Mouse (Mus musculus): ENCODE measurements around the gene Clec4f.

The Clec4f gene

DNA sequence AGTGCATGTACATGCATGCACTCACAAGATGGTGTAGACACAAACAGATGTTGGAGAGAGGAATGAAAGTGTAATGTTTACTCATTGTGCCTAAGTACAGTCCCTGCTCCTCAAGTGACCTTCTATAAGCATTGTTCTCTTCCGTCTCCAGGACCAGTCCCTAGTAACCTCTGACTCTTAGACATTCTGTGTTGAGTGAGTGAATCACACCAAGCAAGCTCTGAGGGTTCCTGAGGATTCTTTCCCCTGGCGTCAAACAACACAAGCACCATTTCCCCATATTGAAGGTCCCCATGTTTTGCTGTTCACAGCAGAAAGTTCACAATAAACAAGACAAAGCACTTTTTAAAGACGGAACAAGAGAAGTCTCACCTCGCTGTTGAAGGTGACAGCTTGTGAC, 24.2 kb downstream of the Clec4f start:
- DNase-seq, result no peak

DNA sequence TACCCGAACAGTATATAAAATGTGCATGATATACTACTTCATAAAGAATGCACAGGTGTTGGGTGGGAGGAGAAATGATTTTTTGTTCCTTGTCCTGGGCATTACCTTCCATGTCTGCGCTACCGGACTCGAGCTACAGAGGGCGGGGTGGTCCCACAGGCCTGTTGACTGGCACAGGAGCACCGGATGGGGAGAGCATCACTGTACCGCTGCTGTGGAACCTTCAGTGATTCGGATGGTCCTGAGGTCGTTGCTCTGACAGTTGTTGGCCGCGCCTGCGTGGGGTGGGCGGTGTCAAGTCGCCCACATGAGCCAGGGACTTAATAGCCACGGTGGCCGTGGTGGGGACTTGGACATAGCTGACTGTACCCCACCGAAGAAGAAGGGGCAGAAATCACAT, 29.2 kb downstream of the Clec4f start:
- DNase-seq, result peak in 1 of 2 experiments; percentile 9

GRCm38 (mm10) chr6:83619955-83620354, 36.0 kb downstream of the Clec4f start:
- no peak for DNase-seq

DNA sequence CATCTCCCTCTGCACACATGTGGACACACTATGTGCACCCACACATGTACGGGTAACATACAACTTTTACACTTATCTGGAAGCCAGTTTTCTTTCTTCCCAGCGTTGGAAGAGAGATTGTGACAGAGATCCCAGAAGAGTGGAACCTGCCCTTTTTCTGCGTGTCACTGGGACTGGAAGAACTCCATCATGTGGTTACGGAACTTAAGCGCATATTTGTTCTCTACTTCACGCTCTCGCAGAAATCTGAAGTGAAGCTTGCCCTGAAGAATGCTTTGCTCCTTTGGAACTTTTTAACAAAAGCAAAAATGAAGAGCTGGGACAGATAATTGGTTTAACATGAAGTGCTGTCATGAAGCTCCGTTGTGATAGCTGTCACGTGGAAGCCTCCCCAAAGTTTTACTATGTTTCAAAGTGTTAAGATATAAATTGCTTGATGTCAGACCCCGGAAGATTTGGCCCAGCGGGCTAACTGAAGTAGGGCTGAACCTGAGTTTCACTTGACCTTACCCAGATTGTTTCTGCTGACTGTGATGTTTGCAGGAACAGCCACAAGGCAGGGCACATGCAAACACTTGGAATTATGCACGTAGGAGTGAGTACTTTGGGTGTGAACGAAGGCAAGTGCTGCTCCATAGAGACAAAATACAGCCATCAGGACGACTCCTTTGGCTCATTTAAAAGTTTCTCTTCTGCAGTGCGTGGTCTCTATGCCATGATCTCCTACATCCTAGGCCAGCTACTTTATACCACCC, 38.2 kb downstream of the Clec4f start:
- DNase-seq, result no peak

GRCm38 (mm10) chr6:83616512-83616911, 39.5 kb downstream of the Clec4f start:
- peak in 1 of 2 experiments; percentile 41 for DNase-seq

GRCm38 (mm10) chr6:83614469-83614868, 41.5 kb downstream of the Clec4f start:
- DNase-seq, result no peak

DNA sequence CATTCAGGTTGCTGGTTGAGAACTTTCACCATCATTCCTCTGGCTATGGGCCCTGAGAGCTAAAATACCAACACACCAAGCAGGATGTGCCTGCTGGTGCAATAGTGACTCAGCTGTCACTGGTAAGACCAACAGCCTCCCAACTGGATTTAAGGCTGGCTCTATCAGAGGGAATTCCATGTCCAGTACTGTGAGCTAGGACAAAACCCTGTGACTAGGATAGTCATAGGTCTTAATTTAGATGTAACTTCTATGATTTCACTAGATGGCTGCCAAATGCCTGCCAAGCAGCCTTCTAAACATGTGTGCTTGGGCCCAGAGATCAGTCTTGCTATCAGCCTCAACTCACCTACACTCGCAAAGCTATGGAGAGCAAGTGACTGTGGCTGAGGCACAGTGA, 43.0 kb downstream of the Clec4f start:
- no peak for DNase-seq

- DNase-seq, result no peak
Observed at GRCm38 (mm10) chr6:83599636-83600174, 56.3 kb downstream of the Clec4f start.

GRCm38 (mm10) chr6:83599060-83599550, 56.9 kb downstream of the Clec4f start:
- peak in 1 of 2 experiments; percentile 3 for DNase-seq

DNA sequence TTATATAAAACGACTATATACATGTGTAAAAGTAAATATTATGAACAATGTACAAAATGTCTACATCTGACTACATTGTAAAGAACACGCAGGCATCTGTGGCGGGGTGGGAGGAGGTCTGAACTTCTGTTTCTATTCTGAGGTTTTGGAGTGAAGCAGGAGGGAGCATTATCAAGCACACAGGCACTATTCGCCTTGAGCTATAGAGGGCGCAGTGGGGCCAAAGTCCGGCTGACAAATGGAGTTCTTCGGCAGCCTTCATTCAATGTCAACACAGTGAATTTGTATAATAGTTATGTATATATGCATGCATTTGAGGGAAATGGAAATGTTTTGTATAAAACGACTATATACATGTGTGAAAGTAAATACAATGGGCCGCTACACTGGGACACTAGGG, 57.3 kb downstream of the Clec4f start:
- DNase-seq, result peak; percentile 58 to 66

- DNase-seq, result no peak
Observed at GRCm38 (mm10) chr6:83597988-83598387, 58.0 kb downstream of the Clec4f start.

GRCm38 (mm10) chr6:83595035-83595434, 61.0 kb downstream of the Clec4f start:
- no peak for DNase-seq
